Mouse (Mus musculus) ES-E14 (cell line): ENCODE data around the gene Zfp423. TPM values are rescaled to one million over a fixed set of nuclear protein-coding genes. Genes with fewer than 3 reads are reported as not detected.

ENCODE experiments used
- DNase-seq: peaks from one replicate; pipeline ENCODE4 v3.0.0-alpha.2; 2013; ENCODE audit warnings: low read depth, low spot score
- H3K27ac ChIP-seq: 2 replicates; pipeline ENCODE4 v1.5.1; 2012; ENCODE audit warnings: low read depth, mild to moderate bottlenecking, low read length, moderate library complexity, mixed read lengths; ENCODE audit not compliant: poor library complexity, insufficient read depth, severe bottlenecking
- H3K36me3 ChIP-seq: 2 replicates; pipeline ENCODE4 v1.6.1; 2012; ENCODE audit warnings: mild to moderate bottlenecking, low read length, moderate library complexity, mixed read lengths; ENCODE audit not compliant: control insufficient read depth, poor library complexity, insufficient read depth, severe bottlenecking
- H3K4me1 ChIP-seq, 2 experiments: fragments of 150-350 bp in 1 of 2; sonication (generic) in 1 of 2; 2 replicates each; pipeline ENCODE4 v1.6.1; 2012; ENCODE audit warnings: low read length in 2 of 2, mild to moderate bottlenecking in 1 of 2, mixed read lengths in 1 of 2; ENCODE audit not compliant: control insufficient read depth in 2 of 2, insufficient read depth in 2 of 2, poor library complexity in 1 of 2
- H3K4me3 ChIP-seq, 2 experiments: fragments of 150-350 bp in 1 of 2; sonication (generic) in 1 of 2; 2 replicates each; pipeline ENCODE4 v1.5.1; 2012; ENCODE audit warnings: low read length in 2 of 2, low read depth in 1 of 2, mild to moderate bottlenecking in 1 of 2, mixed read lengths in 1 of 2; ENCODE audit not compliant: insufficient read depth in 1 of 2, poor library complexity in 1 of 2, severe bottlenecking in 1 of 2
- H3K9ac ChIP-seq: 2 replicates; pipeline ENCODE4 v1.6.1; 2012; ENCODE audit warnings: low read depth, mild to moderate bottlenecking, low read length, mixed read lengths; ENCODE audit not compliant: poor library complexity, insufficient read depth, severe bottlenecking
- H3K9me3 ChIP-seq: fragments of 150-350 bp; sonication (generic); 2 replicates; pipeline ENCODE4 v1.6.1; 2012; ENCODE audit warnings: low read depth, mild to moderate bottlenecking, low read length; ENCODE audit not compliant: control insufficient read depth, insufficient read depth
- CHD2 ChIP-seq: IDR thresholded peaks from 2 replicates; pipeline ENCODE4 v1.6.1; 2014; ENCODE audit warnings: mild to moderate bottlenecking, low read depth, low read length, inconsistent platforms
- HCFC1 ChIP-seq: IDR thresholded peaks from 2 replicates; pipeline ENCODE4 v1.6.1; 2012; ENCODE audit warnings: low read length, inconsistent platforms, borderline replicate concordance; ENCODE audit not compliant: insufficient read depth
- MAFK ChIP-seq: IDR thresholded peaks from 2 replicates; pipeline ENCODE4 v1.6.1; 2014; ENCODE audit warnings: mild to moderate bottlenecking, low read depth, low read length, inconsistent platforms; ENCODE audit not compliant: insufficient read depth
- ZC3H11A ChIP-seq: IDR thresholded peaks from 2 replicates; pipeline ENCODE4 v1.6.1; 2012; ENCODE audit warnings: low read depth, mild to moderate bottlenecking, inconsistent platforms, low read length, borderline replicate concordance
- ZNF384 ChIP-seq: IDR thresholded peaks from 2 replicates; pipeline ENCODE4 v1.6.1; 2012; ENCODE audit warnings: low read depth, low read length, inconsistent platforms
- in situ Hi-C, 2 experiments: fragments of 600-800 bp; cut with MboI; formaldehyde crosslinking; loops; one replicate each; pipeline ENCODE4 v1.15.1; 2025; ENCODE audit warnings: low sequenced_read_pairs in 2 of 2, inconsistent platforms in 1 of 2; ENCODE audit not compliant: unreplicated experiment in 2 of 2
- total RNA-seq: library from RNA; depleted of rRNA; stranded (reverse); fragments of 300-350 nt; gene quantifications from 2 replicates; pipeline ENCODE4 v1.2.3, GENCODE M21; 2012

Gene Zfp423
- total RNA-seq, 1 experiment: 23.2 TPM

DNA sequence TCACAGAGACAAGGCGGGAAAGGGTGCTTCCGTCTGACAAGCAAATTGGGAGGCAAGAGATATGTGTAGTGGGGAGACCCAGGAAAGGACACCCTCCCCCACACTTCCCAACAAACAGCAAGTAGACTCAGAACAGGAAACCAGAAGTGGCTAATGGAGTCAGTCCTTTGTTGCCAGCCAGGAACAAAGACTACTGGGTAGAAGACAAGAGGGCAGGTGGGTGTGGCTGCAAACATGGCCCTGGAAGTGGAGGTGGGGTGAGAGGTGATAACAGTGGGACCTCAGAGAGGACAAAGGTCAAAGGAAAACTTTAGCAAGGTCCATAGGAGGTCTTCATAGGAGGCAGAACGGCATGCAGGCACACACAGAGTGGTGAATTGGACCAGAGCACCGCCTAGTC, 265.7 kb downstream of the Zfp423 start:
- DNase-seq: no peak
- H3K27ac ChIP-seq: no peak overlapping the region; the same call in 1 of the 2 replicates
- H3K36me3 ChIP-seq: no peaks in the 10 kb centered on the region
- in situ Hi-C loops: no loop called here
- peaks cover 16 to 52% of the 10 kb centered on the region in 2 experiments for H3K4me1 ChIP-seq
- no peak overlapping the region for H3K4me3 ChIP-seq
- no peak for TF ChIP-seq CHD2
- no peak for TF ChIP-seq HCFC1
- no peak for TF ChIP-seq MAFK
- no peak for TF ChIP-seq ZC3H11A
- no peak for TF ChIP-seq ZNF384
- H3K9ac ChIP-seq: no peak overlapping the region
- H3K9me3 ChIP-seq: no peaks in the 10 kb centered on the region

DNA sequence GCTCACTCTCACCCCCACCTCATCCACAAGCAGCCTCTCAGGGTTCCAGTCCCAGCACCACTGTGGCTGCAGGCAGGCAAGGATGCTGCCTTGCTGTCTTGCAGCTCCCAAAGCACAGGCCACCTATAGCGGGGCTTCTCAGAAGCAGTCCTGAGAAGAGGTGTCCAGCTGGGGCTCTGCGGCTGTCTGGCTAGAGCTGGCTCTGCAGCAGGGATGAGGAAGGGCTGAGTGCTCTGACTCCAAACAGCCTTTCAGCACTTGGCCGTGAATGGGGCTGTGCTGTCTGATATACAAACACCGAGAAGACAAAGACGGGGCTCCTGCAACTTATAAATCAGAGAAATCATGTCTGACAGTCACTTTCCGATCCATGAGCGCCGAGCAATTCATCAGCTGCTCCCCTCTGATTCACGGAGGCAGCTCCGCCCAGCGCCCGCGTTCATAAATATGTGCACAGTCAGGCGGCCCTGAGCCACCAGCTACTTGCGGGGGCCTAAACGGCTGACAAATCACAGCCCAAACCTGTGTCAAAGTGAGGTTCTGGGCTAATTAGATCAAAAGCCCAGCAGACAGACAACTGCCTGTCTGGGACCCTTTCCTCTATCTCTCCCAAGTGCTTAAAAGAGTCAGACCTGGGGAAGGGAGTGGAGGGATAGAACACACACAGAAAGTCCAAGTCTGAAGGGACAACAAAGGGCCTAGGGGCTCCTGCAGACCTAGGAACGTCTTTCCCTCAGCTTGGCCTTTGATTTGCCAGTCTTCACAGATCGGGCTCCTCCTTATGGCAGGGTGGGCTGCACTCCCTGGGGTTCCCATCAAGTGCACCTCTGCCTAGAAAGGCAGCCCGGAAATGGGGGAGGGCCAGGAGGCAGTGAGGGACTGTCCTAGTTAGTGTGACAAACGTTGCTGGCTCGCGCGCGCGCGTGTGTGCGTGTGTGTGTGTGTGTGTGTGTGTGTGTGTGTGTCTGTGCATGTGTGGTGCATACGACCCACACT, 269.0 kb downstream of the Zfp423 start:
- no peaks in the 10 kb centered on the region; the same call in 1 of the 2 replicates for H3K36me3 ChIP-seq
- H3K27ac ChIP-seq: no peak overlapping the region
- H3K9me3 ChIP-seq: no peaks in the 10 kb centered on the region
- in situ Hi-C loops: no loop called here
- H3K9ac ChIP-seq: peak overlapping the region; percentile 21; the same call in 1 of the 2 replicates
- no peak for TF ChIP-seq CHD2
- H3K4me1 ChIP-seq: peaks cover 16 to 49% of the 10 kb centered on the region in 2 experiments
- DNase-seq: no peak
- H3K4me3 ChIP-seq: peak overlapping the region; percentile 20 to 49; a peak in 3 of 4 replicates

DNA sequence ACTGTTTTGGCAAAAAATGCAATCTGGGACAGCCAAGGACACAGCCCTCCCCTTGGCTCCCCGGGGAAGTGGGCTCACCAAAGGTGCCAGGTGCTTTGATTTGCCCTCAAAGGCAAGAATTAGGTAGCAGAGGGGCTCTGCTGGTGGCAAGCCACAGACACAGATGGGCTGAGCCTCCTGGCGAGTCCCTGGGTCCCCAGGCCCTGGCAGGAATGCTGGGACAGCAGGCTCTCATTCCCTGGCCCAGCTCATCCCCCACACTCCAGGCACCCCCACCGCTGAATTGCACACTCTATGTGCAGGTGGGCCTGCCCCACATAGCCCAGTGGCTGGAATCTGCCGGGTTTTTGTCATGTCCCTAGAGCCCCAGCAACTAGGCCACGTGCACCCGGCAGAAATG, 270.2 kb downstream of the Zfp423 start:
- in situ Hi-C loops: no loop called here
- no peak overlapping the region for H3K9ac ChIP-seq
- H3K4me1 ChIP-seq: peaks cover 16 to 38% of the 10 kb centered on the region in 2 experiments
- TF ChIP-seq CHD2 (no peak), MAFK (no peak), HCFC1 (no peak), ZNF384 (no peak), ZC3H11A (no peak)
- no peak overlapping the region for H3K27ac ChIP-seq
- no peak for DNase-seq
- H3K9me3 ChIP-seq: no peaks in the 10 kb centered on the region
- no peak overlapping the region for H3K4me3 ChIP-seq
- H3K36me3 ChIP-seq: peaks cover 3% of the 10 kb centered on the region

DNA sequence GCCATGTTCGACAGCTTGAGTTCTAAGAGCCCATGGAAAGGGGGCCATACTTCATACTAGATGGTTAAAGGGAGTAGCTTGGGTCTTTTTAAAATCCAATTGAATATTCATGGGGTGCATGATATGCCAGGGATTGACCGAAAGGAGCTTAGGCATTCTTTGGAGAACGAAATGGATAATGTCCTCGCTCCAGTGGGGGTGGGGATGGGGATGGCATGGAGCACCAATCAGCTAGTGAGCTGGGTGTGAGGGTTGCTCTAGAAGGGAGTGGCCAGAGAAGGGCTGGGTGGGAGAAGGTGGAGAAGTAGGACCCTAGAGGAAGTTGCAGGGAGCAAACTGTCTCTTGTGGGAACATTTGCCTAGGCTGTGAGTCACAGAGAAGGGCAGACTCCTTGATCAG, 271.0 kb downstream of the Zfp423 start:
- TF ChIP-seq ZNF384 (no peak), HCFC1 (no peak), MAFK (no peak), ZC3H11A (no peak), CHD2 (no peak)
- Histone ChIP-seq H3K9ac (no peak overlapping the region), H3K36me3 (peaks cover 5% of the 10 kb centered on the region), H3K27ac (no peak overlapping the region), H3K9me3 (no peaks in the 10 kb centered on the region), H3K4me1 (peaks cover 8 to 30% of the 10 kb centered on the region in 2 experiments), H3K4me3 (no peak overlapping the region)
- no peak for DNase-seq
- in situ Hi-C loops: no loop called here
